Mouse (Mus musculus) CD4-positive, CD25-positive, alpha-beta regulatory T cell, adult 4 months (primary cell): ENCODE data around the gene Clec4a3. TPM values are rescaled to one million over a fixed set of nuclear protein-coding genes. Genes with fewer than 3 reads are reported as not detected.
"Not testable (repeated sequence)": the region's sequence is repeated elsewhere in the genome, so short reads cannot be mapped to it uniquely, and the experiment has no call there.

Experiments used
- ATAC-seq: one replicate; pipeline ENCODE4 v1.8.0; 2017
- polyA plus RNA-seq, 2 experiments: library from polyadenylated mRNA; unstranded; fragments of 100-300 nt; shearing (Covaris generic); gene quantifications; one replicate each; pipeline ENCODE4 v1.2.1; 2017

Gene Clec4a3
- polyA plus RNA-seq, result under 1 TPM in 1 of 2 experiments, not detected in 1; 0.56 TPM

GRCm38 (mm10) chr6:122952401-122952800 lies at the start of gene Clec4a3:
Clec4a3 (plus strand) TSS chr6:122952515.
- no peak for ATAC-seq

DNA sequence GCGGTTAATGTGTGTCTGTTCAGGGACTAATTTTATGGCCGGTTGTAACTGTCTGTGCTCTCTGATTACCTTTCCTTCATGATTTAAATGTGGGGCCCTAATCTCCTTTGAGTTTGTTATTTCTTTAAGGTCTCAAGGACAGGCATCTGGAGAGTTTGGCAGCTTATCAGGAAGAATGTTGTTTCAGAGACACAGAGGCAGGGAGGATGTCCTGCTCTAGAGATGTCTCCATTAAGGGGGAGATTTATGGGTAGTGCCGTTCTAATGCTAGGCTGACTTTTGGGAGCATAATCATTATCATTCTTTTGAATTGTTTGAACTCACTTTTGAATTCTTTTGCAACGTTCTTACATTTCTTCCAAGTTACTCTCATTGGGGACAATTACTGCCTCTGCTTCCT lies 32.4 kb upstream of the Clec4a3 start:
- ATAC-seq, result no peak

DNA sequence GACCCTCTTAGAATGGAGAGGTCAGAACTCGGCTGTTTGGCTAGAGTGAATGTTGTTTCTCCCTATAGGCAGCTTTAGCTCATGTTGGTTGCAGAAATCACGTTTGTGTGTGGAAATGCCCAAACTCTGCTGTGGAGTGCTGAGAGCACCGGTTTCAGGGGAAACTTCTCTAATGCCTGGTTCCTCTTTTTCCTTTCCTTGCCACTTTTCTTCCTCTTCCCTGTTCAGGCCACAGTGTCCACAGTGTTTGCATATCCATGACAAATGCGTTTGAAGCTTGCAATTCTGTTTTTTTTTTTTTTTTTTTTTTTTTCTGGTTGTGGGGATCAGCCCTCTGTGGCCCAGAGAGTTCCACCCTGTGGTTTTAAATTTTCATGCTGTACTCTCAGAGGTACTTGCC lies 30.9 kb upstream of the Clec4a3 start, which contains the start of gene Clec4a1:
Gene Clec4a1, plus strand, starts transcription at position 398 of the 400 bp plus-strand sequence.
- ATAC-seq, result no peak

DNA sequence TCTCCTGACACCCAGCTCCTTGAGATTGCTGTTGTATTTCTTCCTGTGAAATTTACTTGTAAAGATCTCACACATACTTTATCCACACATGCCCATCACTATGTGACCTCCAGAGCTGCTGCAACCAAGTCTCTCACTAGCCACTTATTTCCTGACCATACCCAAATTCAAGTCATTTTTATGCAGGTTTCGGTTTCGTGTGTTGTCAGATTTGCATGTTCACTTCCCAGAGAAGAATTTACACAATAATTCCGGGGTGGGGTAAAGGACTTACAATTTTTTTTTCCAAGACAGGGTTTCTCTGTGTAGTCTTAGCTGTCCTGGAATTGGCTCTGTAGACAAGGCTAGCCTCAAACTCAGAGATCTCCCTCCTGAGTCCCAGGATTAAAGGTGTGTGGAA lies 17.5 kb upstream of the Clec4a3 start:
- ATAC-seq, result no peak

DNA sequence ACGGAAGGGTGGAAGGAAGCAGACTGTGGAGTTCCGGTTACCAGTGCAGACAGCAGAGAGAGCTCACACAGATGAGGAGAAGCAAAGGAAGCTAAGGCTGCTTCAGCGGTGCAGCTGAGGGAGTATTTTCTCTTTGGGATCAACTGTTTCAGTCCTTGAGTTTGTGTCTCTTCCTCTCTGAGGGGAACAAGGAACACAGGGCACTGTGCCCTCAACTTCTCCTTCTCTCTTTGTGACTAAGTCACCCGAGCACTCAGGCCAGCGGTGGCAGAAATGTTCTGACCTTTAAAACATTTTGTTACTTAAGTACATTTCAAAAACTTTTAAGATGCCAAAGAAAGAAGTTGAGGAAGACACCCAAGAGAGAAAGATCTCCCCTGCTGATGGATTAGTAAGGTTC lies 12.7 kb upstream of the Clec4a3 start:
- no peak for ATAC-seq

DNA sequence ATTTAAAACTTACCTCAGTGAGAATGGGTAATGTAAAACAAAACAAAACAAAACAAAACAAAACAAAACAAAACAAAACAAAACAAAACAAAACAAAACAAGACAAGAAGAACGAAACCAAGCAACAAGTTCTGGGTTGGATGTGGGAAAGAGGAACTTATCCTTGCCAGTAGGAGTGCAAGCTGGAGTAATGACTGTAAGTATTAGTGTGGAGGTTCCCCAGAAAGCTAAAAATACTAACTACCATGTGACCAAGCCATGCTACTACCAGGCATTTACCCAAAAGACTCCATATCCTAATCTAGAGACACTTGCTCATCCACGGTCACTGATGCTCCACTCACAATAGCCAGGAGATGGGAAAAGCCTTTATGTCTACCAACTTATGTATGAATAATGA lies 5.6 kb upstream of the Clec4a3 start:
- ATAC-seq, result no peak

DNA sequence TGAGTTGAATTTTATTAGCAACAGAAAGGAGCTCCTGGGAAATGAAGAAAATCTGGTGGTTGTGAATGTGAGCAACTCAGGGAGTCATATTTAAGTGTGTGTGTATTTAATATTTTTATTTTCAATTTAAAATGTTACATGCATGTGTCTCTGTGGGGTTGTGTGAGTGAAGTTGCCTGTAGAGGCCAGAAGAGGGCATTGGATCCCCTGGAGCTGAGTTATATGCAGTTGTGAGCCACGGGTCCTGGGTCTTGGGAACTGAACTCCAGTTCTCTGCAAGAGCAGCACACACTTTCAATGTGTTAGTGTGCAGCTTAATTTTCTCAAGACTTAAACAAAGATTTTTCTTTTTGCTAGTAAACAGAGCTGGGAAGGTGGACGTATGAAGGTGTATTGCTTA lies 12.2 kb downstream of the Clec4a3 start:
- no peak for ATAC-seq

DNA sequence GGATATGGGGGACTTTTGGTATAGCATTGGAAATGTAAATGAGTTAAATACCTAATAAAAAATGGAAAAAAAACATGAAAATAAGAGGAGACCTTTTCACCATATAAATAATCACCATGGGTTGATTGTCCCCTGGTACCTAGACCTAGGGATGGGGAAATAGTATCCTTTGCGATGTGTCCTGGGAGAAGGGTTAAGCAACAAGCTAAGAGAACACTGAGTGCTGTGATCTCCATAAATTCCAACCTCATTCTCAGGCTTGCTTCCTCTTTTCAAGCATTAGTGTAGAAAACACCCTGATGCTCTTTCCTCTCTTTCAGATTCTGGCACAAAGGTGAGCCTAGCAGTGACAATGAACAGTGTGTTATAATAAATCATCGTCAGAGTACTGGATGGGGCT lies 16.7 kb downstream of the Clec4a3 start:
- ATAC-seq, result no peak

GRCm38 (mm10) chr6:122989876-122990437 lies 37.6 kb downstream of the Clec4a3 start, which contains the start of gene Clec4a4:
Clec4a4 (plus strand) TSS chr6:122990367.
- ATAC-seq, result no peak

- not testable (repeated sequence) for ATAC-seq
Observed at GRCm38 (mm10) chr6:123004696-123005095, 52.4 kb downstream of the Clec4a3 start.

DNA sequence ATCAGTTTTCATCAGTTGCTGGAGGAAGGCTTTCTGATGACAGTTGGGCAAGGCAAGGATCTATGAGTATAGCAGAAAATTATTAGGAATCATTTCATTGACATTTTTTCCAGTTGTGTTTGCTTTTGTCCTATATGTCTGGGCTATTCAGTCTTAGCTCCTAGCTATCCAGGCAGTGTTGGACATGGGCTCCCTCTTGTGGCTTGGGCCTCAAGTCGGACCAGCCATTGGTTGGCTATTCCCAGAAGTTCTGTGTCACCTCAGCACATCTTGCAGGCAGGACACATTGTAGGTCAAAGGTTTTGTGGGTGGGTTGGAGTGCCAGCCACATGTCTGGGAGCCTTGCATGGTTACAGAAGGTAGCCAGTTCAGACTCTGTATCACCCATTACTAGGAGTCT lies 53.3 kb downstream of the Clec4a3 start:
- no peak for ATAC-seq

Other genes starting within 250 kb of the Clec4a3 start
- gene Nanog, start 245.0 kb upstream of the Clec4a3 start, polyA plus RNA-seq, result under 1 TPM in 1 of 2 experiments, not detected in 1; 0.22 TPM
- gene Slc2a3, start 150.9 kb upstream of the Clec4a3 start, polyA plus RNA-seq, result 100 to 1,000 TPM; 103 to 138 TPM
- 1 to 10 TPM; 8.5 to 9.2 TPM for gene Foxj2, start 132.6 kb upstream of the Clec4a3 start, polyA plus RNA-seq
- gene C3ar1, start 96.4 kb upstream of the Clec4a3 start, polyA plus RNA-seq, result under 1 TPM; 0.18 to 0.27 TPM
- 10 to 100 TPM; 63.7 to 80.3 TPM for gene Necap1, start 78.0 kb upstream of the Clec4a3 start, polyA plus RNA-seq
- 1 to 10 TPM in 1 of 2 experiments, under 1 TPM in 1; 0.82 to 1.3 TPM for gene Clec4a1, start 30.7 kb upstream of the Clec4a3 start, polyA plus RNA-seq
- not detected for gene Clec4a4, start 37.9 kb downstream of the Clec4a3 start, polyA plus RNA-seq
- not detected for gene Clec4b1, start 97.4 kb downstream of the Clec4a3 start, polyA plus RNA-seq
- under 1 TPM in 1 of 2 experiments, not detected in 1; 0.52 TPM for gene Clec4a2, start 153.9 kb downstream of the Clec4a3 start, polyA plus RNA-seq
- not detected for gene Clec4b2, start 220.4 kb downstream of the Clec4a3 start, polyA plus RNA-seq